Mouse (Mus musculus): Measurements from ENCODE around the gene Olfr987. TPM values are rescaled to one million over a fixed set of nuclear protein-coding genes. Genes with fewer than 3 reads are reported as not detected.
A peak's percentile ranks its signal among the peaks of the same experiment; 100 is the strongest.
"Not testable (repeated sequence)": the region's sequence is repeated elsewhere in the genome, so short reads cannot be mapped to it uniquely, and the experiment has no call there.

Olfr987 gene
- total RNA-seq (2021) = not detected in 2 replicates
- long read RNA-seq, experiment 1 = 0 reads
- long read RNA-seq, experiment 2 = 0 reads

GRCm38 (mm10) chr2:85339215-85339614, at the start of gene Olfr987:
Gene Olfr987 (minus strand): TSS chr2:85339315.
- not testable (repeated sequence) for DNase-seq

GRCm38 (mm10) chr2:85363127-85363526, 24.0 kb upstream of the Olfr987 start, which contains the start of gene Olfr988:
Gene Olfr988 (minus strand): TSS chr2:85363227.
- not testable (repeated sequence) for DNase-seq

- no peak for DNase-seq
These were observed 857 bp upstream of the Olfr987 start for GRCm38 (mm10) chr2:85339972-85340371.

GRCm38 (mm10) chr2:85319106-85319505, 20.0 kb downstream of the Olfr987 start:
- no peak for DNase-seq

GRCm38 (mm10) chr2:85285406-85285805, 53.7 kb downstream of the Olfr987 start:
- DNase-seq = no peak

GRCm38 (mm10) chr2:85284626-85285025, 54.5 kb downstream of the Olfr987 start:
- peak; percentile 10 for DNase-seq

GRCm38 (mm10) chr2:85283631-85284466, 55.3 kb downstream of the Olfr987 start:
- DNase-seq = no peak

- peak; percentile 7 for DNase-seq
These were observed 58.1 kb downstream of the Olfr987 start for GRCm38 (mm10) chr2:85281023-85281422.

Other genes starting within 250 kb of the Olfr987 start
- gene Aplnr, start 203.1 kb downstream of the Olfr987 start, total RNA-seq (2021) = 96.2 and 97.3 TPM in 2 replicates
- 17.5 and 21.2 TPM in 2 replicates for gene Lrrc55, start 142.1 kb downstream of the Olfr987 start, total RNA-seq (2021)
- gene Olfr988, start 23.9 kb upstream of the Olfr987 start, total RNA-seq (2021) = not detected in 2 replicates
- gene Olfr992, start 70.2 kb upstream of the Olfr987 start, total RNA-seq (2021) = not detected in 2 replicates
- gene Olfr993, start 75.6 kb upstream of the Olfr987 start, total RNA-seq (2021) = not detected in 2 replicates
- gene Olfr994, start 97.1 kb upstream of the Olfr987 start, total RNA-seq (2021) = not detected in 2 replicates
- not detected in 2 replicates for gene Olfr995, start 104.3 kb upstream of the Olfr987 start, total RNA-seq (2021)
- 0.22 TPM in 1 of 2 replicates, not detected in the other for gene 4833423E24Rik, start 179.7 kb upstream of the Olfr987 start, total RNA-seq (2021)
- gene Olfr996, start 239.9 kb upstream of the Olfr987 start, total RNA-seq (2021) = not detected in 2 replicates
- gene Olfr998, start 249.6 kb upstream of the Olfr987 start, total RNA-seq (2021) = not detected in 2 replicates